Mouse (Mus musculus): ENCODE measurements at regions not wholly inside any gene's neighbourhood (a gene's known extent, or its start where the extent isn't known, plus 50 kb on each side); places are given as distances from the start of the nearest gene placed in this dataset.

DNA sequence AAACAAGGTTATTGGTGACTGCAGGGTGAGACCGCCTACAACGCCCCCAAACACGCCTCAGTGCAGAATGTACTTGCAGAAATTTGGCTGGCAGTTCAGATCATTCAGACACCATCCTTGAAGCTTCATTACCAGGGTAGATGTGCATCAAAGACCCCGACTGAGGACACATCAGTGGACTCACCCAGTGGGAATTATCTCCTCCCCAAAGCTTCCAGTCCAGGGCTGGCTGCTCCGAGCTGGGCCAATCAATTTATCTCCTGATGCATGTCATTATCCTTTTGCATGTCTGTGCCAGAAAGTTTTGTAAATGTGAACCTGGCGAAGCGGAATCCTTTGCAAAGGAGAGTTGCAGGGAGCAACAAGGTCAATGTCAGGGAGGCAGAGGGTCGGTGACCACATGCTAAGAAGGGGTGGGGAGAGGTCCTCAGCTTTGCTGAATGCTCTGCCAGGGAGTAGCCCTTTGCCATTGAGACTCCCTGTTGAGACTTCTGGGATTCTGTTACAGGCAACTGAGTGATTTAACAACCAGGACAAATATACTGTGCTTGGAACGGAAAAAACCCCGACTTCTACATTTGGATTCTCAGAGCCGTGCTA is 79.5 kb downstream of the Ackr3 start:
- no peak for TF ChIP-seq MAFK (IDR thresholded peaks at IDR 0.05; ENCODE audit: insufficient read depth, low read depth, low read length)
- no peak for TF ChIP-seq CHD2 (IDR thresholded peaks at IDR 0.05; ENCODE audit: low read depth, low read length)
- TF ChIP-seq ZNF384 (IDR thresholded peaks at IDR 0.05; ENCODE audit: low read depth, low read length): no peak
- no peak for TF ChIP-seq ZC3H11A (IDR thresholded peaks at IDR 0.05; ENCODE audit: borderline replicate concordance, low read depth, low read length)
